Mouse (Mus musculus) spleen, postnatal 0 days (tissue): ENCODE data around the gene Crabp1. TPM values are rescaled to one million over a fixed set of nuclear protein-coding genes. Genes with fewer than 3 reads are reported as not detected.

Source experiments
- polyA plus RNA-seq: library from polyadenylated mRNA; unstranded; fragments of >200 nt; fragmentation: Nextera tagmentation; extraction: Ambion mirVana; gene quantifications from 2 replicates; pipeline ENCODE4 v1.2.1, GENCODE M21; 2015

Crabp1 gene
- 25.7 and 47.7 TPM in 2 replicates for polyA plus RNA-seq

GRCm38 (mm10) chr9:54764561-54765217 lies at the start of gene Crabp1:
Gene Crabp1 (plus strand): TSS chr9:54764748.

DNA sequence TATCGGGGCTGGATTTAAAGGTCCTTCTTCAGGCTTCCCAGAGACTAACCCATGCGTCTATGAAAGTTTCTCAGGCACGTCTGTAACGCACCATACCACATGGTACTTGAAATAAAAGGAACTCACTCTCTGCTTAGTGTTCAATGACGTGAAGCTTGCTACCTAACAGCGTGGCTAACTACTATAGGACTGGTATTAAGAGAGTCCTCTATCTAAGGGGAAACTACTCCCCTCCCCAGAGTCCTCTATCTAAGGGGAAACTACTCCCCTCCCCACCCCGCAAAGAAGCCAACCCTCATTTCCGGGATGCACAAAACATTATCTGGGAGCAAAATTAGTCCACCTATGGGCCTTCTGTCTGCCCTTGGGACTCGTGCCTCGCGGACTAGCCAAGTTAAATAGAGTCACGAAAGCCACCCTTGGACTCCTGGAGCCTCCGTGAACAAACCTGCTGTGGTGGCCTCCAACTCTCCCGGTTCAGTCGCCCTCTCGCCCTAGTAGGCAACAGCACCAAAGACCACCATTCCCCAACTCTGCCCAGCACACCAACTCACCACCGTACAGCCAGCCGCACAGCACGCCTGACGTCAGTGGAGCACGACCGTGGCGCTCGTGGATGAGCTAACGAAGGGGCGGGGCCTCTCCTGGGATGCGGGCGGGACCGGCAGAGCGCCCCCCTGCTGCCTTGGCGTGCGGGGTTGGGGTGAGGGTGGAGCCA lies 30.5 kb upstream of the Crabp1 start, which contains the start of gene Wdr61:
Wdr61 (minus strand) TSS at position 599 of the 718 bp plus-strand sequence.

Other genes starting within 250 kb of the Crabp1 start
- not detected in 2 replicates for gene Sh2d7, start 225.8 kb upstream of the Crabp1 start, polyA plus RNA-seq
- 2.3 and 4.2 TPM in 2 replicates for gene Cib2, start 204.5 kb upstream of the Crabp1 start, polyA plus RNA-seq
- 98.7 and 98.9 TPM in 2 replicates for gene Idh3a, start 178.4 kb upstream of the Crabp1 start, polyA plus RNA-seq
- 0.47 and 0.53 TPM in 2 replicates for gene Acsbg1, start 102.9 kb upstream of the Crabp1 start, polyA plus RNA-seq
- gene Dnaja4, start 65.9 kb upstream of the Crabp1 start, polyA plus RNA-seq = 8.8 and 11.2 TPM in 2 replicates
- gene Wdr61, start 30.2 kb upstream of the Crabp1 start, polyA plus RNA-seq = 107 and 111 TPM in 2 replicates
- gene Ireb2, start 99.0 kb downstream of the Crabp1 start, polyA plus RNA-seq = 11.2 and 12.9 TPM in 2 replicates
- 0.93 and 1.1 TPM in 2 replicates for gene Hykk, start 152.5 kb downstream of the Crabp1 start, polyA plus RNA-seq
- gene Psma4, start 186.0 kb downstream of the Crabp1 start, polyA plus RNA-seq = 168 and 172 TPM in 2 replicates
- 0.32 and 0.81 TPM in 2 replicates for gene AY074887, start 186.2 kb downstream of the Crabp1 start, polyA plus RNA-seq
- gene Chrna5, start 216.1 kb downstream of the Crabp1 start, polyA plus RNA-seq = not detected in 2 replicates